ENCODE assay signal across 10 mouse cellular contexts in genomic region chr10:17946046-17946445, GRCm38 (mm10). TPM values are rescaled to one million over a fixed set of nuclear protein-coding genes. Genes with fewer than 3 reads are reported as not detected.
DNase-seq lines count a peak whose midpoint lies in the region; ATAC-seq lines count a peak whose summit lies in the region.
"Had no signal": no experiment of that assay in that cellular context is flagged by ENCODE, and none has a peak within 500 bp of the region (broad histone marks: within the 10 kb centered on the region; RNA-seq: fewer than 3 reads in every experiment).

No protein-coding gene starts in this region.

- H3K4me3 ChIP-seq in heart, embryonic 10.5 days, result peak overlapping the region; percentile 87
- H3K4me3 ChIP-seq in embryonic facial prominence, embryonic 10.5 days, result peak overlapping the region; percentile 73
- H3K4me3 ChIP-seq in hindbrain, embryonic 15.5 days, result peak overlapping the region; percentile 92
- H3K4me3 ChIP-seq in midbrain, embryonic 11.5 days (ENCODE audit: low read depth, low read length), result peak overlapping the region; percentile 7; the same call in 1 of the 2 replicates

- H3K9me3 ChIP-seq in heart, embryonic 10.5 days, result no peaks in the 10 kb centered on the region
- H3K9me3 ChIP-seq in embryonic facial prominence, embryonic 10.5 days, result no peaks in the 10 kb centered on the region
- no peaks in the 10 kb centered on the region for H3K9me3 ChIP-seq in hindbrain, embryonic 15.5 days
- H3K9me3 ChIP-seq in midbrain, embryonic 11.5 days (ENCODE audit: control insufficient read depth, low read length), result no peaks in the 10 kb centered on the region

- no peaks in the 10 kb centered on the region for H3K27me3 ChIP-seq in heart, embryonic 10.5 days (ENCODE audit: insufficient read depth, poor library complexity, severe bottlenecking)
- H3K27me3 ChIP-seq in embryonic facial prominence, embryonic 10.5 days (replicated peaks; ENCODE audit: low read depth, poor library complexity, severe bottlenecking), result no peaks in the 10 kb centered on the region
- H3K27me3 ChIP-seq in hindbrain, embryonic 15.5 days, result no peaks in the 10 kb centered on the region
- H3K27me3 ChIP-seq in midbrain, embryonic 11.5 days (ENCODE audit: control insufficient read depth, insufficient read depth, low read length), result no peaks in the 10 kb centered on the region

- H3K27ac ChIP-seq in heart, embryonic 10.5 days, result no peak overlapping the region
- no peak overlapping the region for H3K27ac ChIP-seq in embryonic facial prominence, embryonic 10.5 days (replicated peaks)
- no peak overlapping the region for H3K27ac ChIP-seq in hindbrain, embryonic 15.5 days (replicated peaks)
- H3K27ac ChIP-seq in midbrain, embryonic 11.5 days (ENCODE audit: low read depth, low read length), result no peak overlapping the region

- peaks cover 5% of the 10 kb centered on the region; the same call in 1 of the 2 replicates for H3K36me3 ChIP-seq in heart, embryonic 10.5 days
- H3K36me3 ChIP-seq in embryonic facial prominence, embryonic 10.5 days (replicated peaks), result peaks cover 8% of the 10 kb centered on the region
- no peaks in the 10 kb centered on the region for H3K36me3 ChIP-seq in hindbrain, embryonic 15.5 days
- no peaks in the 10 kb centered on the region for H3K36me3 ChIP-seq in midbrain, embryonic 11.5 days (ENCODE audit: control insufficient read depth, insufficient read depth, low read length)

- H3K4me1 ChIP-seq in heart, embryonic 10.5 days, result peaks cover 7% of the 10 kb centered on the region
- peaks cover 8% of the 10 kb centered on the region for H3K4me1 ChIP-seq in embryonic facial prominence, embryonic 10.5 days
- H3K4me1 ChIP-seq in hindbrain, embryonic 15.5 days (replicated peaks), result peaks cover 22% of the 10 kb centered on the region
- peaks cover 7% of the 10 kb centered on the region; the same call in 1 of the 2 replicates for H3K4me1 ChIP-seq in midbrain, embryonic 11.5 days (ENCODE audit: control insufficient read depth, insufficient read depth, low read length)

- no peak for ATAC-seq in hindbrain, embryonic 15.5 days (ENCODE audit: low FRiP score, low read depth)
- ATAC-seq in midbrain, embryonic 11.5 days (ENCODE audit: low FRiP score), result no peak

- H3K9ac ChIP-seq in hindbrain, embryonic 15.5 days, result 0 out of 2 replicates have a peak overlapping the region, but pooled peaks have one; percentile 2
- H3K9ac ChIP-seq in midbrain, embryonic 11.5 days (ENCODE audit: low read length), result no peak overlapping the region; the same call in 1 of the 2 replicates

- DNase-seq in heart, embryonic 10.5 days (ENCODE audit: low spot score), result no peak
- no peak for DNase-seq in heart, adult 18-20 months
- DNase-seq in embryonic facial prominence, embryonic 10.5 days (ENCODE audit: low spot score), result no peak
- no peak for DNase-seq in midbrain, embryonic 11.5 days (ENCODE audit: low spot score, missing footprints)
- no peak for DNase-seq in spleen, postnatal 36 days (ENCODE audit: low spot score in 2 of 2)
- DNase-seq in testis, postnatal 14 days (ENCODE audit: low spot score), result no peak
- no peak for DNase-seq in spleen, postnatal 14 days (ENCODE audit: low spot score in 2 of 2)
- DNase-seq: kidney, postnatal 4 days; spleen, adult 18-20 months had no signal

- 28% methylated on average over 3 of the region's 3 CpGs for WGBS in heart, embryonic 10.5 days
- WGBS in embryonic facial prominence, embryonic 10.5 days, result 77% methylated on average over 3 of the region's 3 CpGs
- 53% methylated on average over 3 of the region's 3 CpGs for WGBS in hindbrain, embryonic 15.5 days
- 71% methylated on average over 3 of the region's 3 CpGs for WGBS in midbrain, embryonic 11.5 days

- H3K4me2 ChIP-seq in hindbrain, embryonic 15.5 days, result peak overlapping the region; percentile 62
- peak overlapping the region; percentile 64 for H3K4me2 ChIP-seq in midbrain, embryonic 11.5 days

RNA-seq across cellular contexts. Expression of gene Heca, which starts 1.8 kb away (rescaled TPM):
- 2.9 TPM in 2 replicates for polyA plus RNA-seq in heart, embryonic 10.5 days (2016; fragmentation: Nextera tagmentation; extraction: Ambion mirVana)
- total RNA-seq in heart, adult 18-20 months (2021), result 10 to 100 TPM; 33.8 to 33.9 TPM
- 2.7 and 3.5 TPM in 2 replicates for polyA plus RNA-seq in embryonic facial prominence, embryonic 10.5 days (2016; fragmentation: Nextera tagmentation; extraction: Ambion mirVana)
- polyA plus RNA-seq in hindbrain, embryonic 15.5 days (2015; fragmentation: Nextera tagmentation; extraction: Ambion mirVana), result 4.7 and 4.9 TPM in 2 replicates
- polyA plus RNA-seq in midbrain, embryonic 11.5 days (2014; fragmentation: Nextera tagmentation; extraction: Ambion mirVana), result 4.3 and 4.5 TPM in 2 replicates

Comparison
In these comparisons a context has a peak if more than half of its experiments do, and no peak if none do; other contexts are left out.
1. H3K4me3 ChIP-seq: peak in every context shown above with its lines; median percentile 92 in hindbrain, embryonic 15.5 days; 87 in heart, embryonic 10.5 days; 73 in embryonic facial prominence, embryonic 10.5 days; 7 in midbrain, embryonic 11.5 days.